Mouse (Mus musculus): ENCODE measurements around the gene Prtg.
A peak's percentile ranks its signal among the peaks of the same experiment; 100 is the strongest.

The Prtg gene

GRCm38 (mm10) chr9:72923068-72923467 lies 116.4 kb downstream of the Prtg start:
- DNase-seq = no peak

GRCm38 (mm10) chr9:72925021-72925934 lies 118.6 kb downstream of the Prtg start, which contains the start of gene Pygo1:
Gene Pygo1 (plus strand): TSS chr9:72925645.
- peak; percentile 72 to 79 for DNase-seq

- DNase-seq = no peak
Measured at GRCm38 (mm10) chr9:72925935-72926258, 119.2 kb downstream of the Prtg start.

- DNase-seq = no peak
Measured at GRCm38 (mm10) chr9:72931166-72931790, 124.6 kb downstream of the Prtg start.

GRCm38 (mm10) chr9:72935309-72935708 lies 128.6 kb downstream of the Prtg start:
- peak in 1 of 2 experiments; percentile 31 for DNase-seq

GRCm38 (mm10) chr9:72936301-72936700 lies 129.6 kb downstream of the Prtg start:
- no peak for DNase-seq

GRCm38 (mm10) chr9:72943424-72943823 lies 136.8 kb downstream of the Prtg start:
- DNase-seq = peak; percentile 20 to 27

GRCm38 (mm10) chr9:72944286-72944685 lies 137.6 kb downstream of the Prtg start:
- DNase-seq = no peak

GRCm38 (mm10) chr9:72947010-72947409 lies 140.3 kb downstream of the Prtg start:
- DNase-seq = no peak

GRCm38 (mm10) chr9:72949572-72949971 lies 142.9 kb downstream of the Prtg start:
- DNase-seq = no peak

GRCm38 (mm10) chr9:72954746-72955145 lies 148.1 kb downstream of the Prtg start:
- DNase-seq = peak; percentile 54 to 56

GRCm38 (mm10) chr9:72955546-72955945 lies 148.9 kb downstream of the Prtg start:
- DNase-seq = peak; percentile 68 to 73

GRCm38 (mm10) chr9:72958521-72959450 lies 152.1 kb downstream of the Prtg start, which contains the start of the genes Dyx1c1 and Gm44503:
Gene Dyx1c1 (plus strand): TSS chr9:72958785.
Gene Gm44503 (plus strand): TSS chr9:72958852.
- DNase-seq = peak; percentile 87 to 92

- peak; percentile 31 to 55 for DNase-seq
Measured at GRCm38 (mm10) chr9:72961346-72961745, 154.7 kb downstream of the Prtg start.

- no peak for DNase-seq
Measured at GRCm38 (mm10) chr9:72961959-72962358, 155.3 kb downstream of the Prtg start.
